Mouse (Mus musculus) induced T-regulatory cell, adult 2 months (primary cell): ENCODE measurements around the gene Cnot8.

Experiments
- DNase-seq: peaks from one replicate; pipeline ENCODE4 v3.0.0-alpha.2; 2012; ENCODE audit warnings: low read depth

Gene Cnot8

GRCm38 (mm10) chr11:58104351-58104791 is 418 bp downstream of the Cnot8 start:
- no peak for DNase-seq

GRCm38 (mm10) chr11:58107009-58107408 is 3.1 kb downstream of the Cnot8 start:
- DNase-seq: no peak

GRCm38 (mm10) chr11:58107664-58108337 is 3.8 kb downstream of the Cnot8 start:
- DNase-seq: no peak

GRCm38 (mm10) chr11:58116560-58116959 is 12.6 kb downstream of the Cnot8 start:
- peak; percentile 33 for DNase-seq

- no peak for DNase-seq
Measured at GRCm38 (mm10) chr11:58117044-58117652, 13.2 kb downstream of the Cnot8 start.

GRCm38 (mm10) chr11:58120655-58121054 is 16.7 kb downstream of the Cnot8 start:
- no peak for DNase-seq

- DNase-seq: no peak
Measured at GRCm38 (mm10) chr11:58121351-58121750, 17.4 kb downstream of the Cnot8 start.

GRCm38 (mm10) chr11:58123711-58124110 is 19.8 kb downstream of the Cnot8 start:
- DNase-seq: no peak

GRCm38 (mm10) chr11:58125021-58125420 is 21.1 kb downstream of the Cnot8 start:
- DNase-seq: no peak

- DNase-seq: peak; percentile 39
Measured at GRCm38 (mm10) chr11:58126397-58127160, 22.6 kb downstream of the Cnot8 start.

- DNase-seq: no peak
Measured at GRCm38 (mm10) chr11:58127544-58127943, 23.6 kb downstream of the Cnot8 start.

GRCm38 (mm10) chr11:58129302-58129843 is 25.4 kb downstream of the Cnot8 start:
- no peak for DNase-seq

- no peak for DNase-seq
Measured at GRCm38 (mm10) chr11:58132026-58132425, 28.1 kb downstream of the Cnot8 start.

- no peak for DNase-seq
Measured at GRCm38 (mm10) chr11:58134869-58135268, 30.9 kb downstream of the Cnot8 start.

GRCm38 (mm10) chr11:58135296-58135695 is 31.3 kb downstream of the Cnot8 start:
- no peak for DNase-seq

GRCm38 (mm10) chr11:58136677-58137076 is 32.7 kb downstream of the Cnot8 start:
- DNase-seq: no peak

GRCm38 (mm10) chr11:58138821-58139220 is 34.9 kb downstream of the Cnot8 start:
- peak; percentile 10 for DNase-seq

- peak; percentile 21 for DNase-seq
Measured at GRCm38 (mm10) chr11:58139466-58139865, 35.5 kb downstream of the Cnot8 start.

GRCm38 (mm10) chr11:58143704-58144426 is 39.9 kb downstream of the Cnot8 start:
- DNase-seq: no peak

- DNase-seq: no peak
Measured at GRCm38 (mm10) chr11:58146241-58146640, 42.3 kb downstream of the Cnot8 start.

GRCm38 (mm10) chr11:58155458-58155857 is 51.5 kb downstream of the Cnot8 start:
- DNase-seq: no peak

- DNase-seq: no peak
Measured at GRCm38 (mm10) chr11:58156871-58157270, 52.9 kb downstream of the Cnot8 start.
